Mouse (Mus musculus): ENCODE measurements around the gene Erp27. TPM values are rescaled to one million over a fixed set of nuclear protein-coding genes. Genes with fewer than 3 reads are reported as not detected.

Erp27 gene
- polyA plus RNA-seq, 1 experiment from 2014 or later, result not detected

DNA sequence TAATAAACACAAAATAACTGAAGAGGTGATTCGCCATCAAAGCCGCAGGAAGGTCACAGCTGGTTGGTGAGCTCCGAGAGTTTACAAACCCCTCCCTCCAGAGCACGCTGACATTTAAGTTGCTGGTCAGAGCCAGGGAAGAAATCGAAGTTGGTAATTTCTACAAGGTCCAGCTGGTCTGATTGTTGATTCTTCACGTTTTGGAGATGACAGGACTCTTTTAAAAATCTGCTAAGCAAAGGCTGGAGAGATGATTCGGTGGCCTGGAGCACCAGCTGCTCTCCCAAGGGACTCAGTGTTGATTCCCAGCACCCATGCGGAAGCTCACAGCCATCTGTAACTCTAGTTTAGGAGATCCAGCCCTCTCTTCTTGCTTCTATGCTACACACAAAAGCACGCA lies 14.4 kb upstream of the Erp27 start:
- H3K36me3 ChIP-seq (replicated peaks), result no peaks in the 10 kb centered on the region
- H3K4me1 ChIP-seq, result peaks cover 28% of the 10 kb centered on the region
- H3K27ac ChIP-seq (replicated peaks), result no peak overlapping the region
- 87% methylated on average over 9 of the region's 9 CpGs for WGBS
- H3K4me3 ChIP-seq, result no peak overlapping the region
- H3K9me3 ChIP-seq, result no peaks in the 10 kb centered on the region
- no peaks in the 10 kb centered on the region for H3K27me3 ChIP-seq (replicated peaks; ENCODE audit: low read depth, poor library complexity, severe bottlenecking)
- DNase-seq (ENCODE audit: low spot score), result no peak

DNA sequence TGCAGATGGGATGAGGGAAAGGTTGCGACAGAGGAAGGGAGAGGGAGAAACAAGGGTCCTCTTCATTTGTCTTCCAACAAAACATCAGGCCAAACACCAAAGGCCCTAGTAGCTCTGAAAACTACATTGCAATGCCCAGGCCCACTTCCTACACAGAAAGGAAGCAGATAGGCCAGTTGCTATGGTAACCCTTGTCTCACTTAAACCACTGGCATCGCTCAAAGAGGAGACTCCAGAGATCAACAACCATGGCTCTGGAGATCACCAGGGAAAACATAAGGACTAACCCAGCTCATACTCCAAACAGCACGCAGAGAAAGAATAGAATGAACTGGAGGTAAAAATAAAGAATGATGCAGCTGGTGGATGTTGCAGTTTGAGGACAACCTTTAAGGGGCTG lies 13.3 kb upstream of the Erp27 start:
- no peaks in the 10 kb centered on the region for H3K36me3 ChIP-seq (replicated peaks)
- H3K9me3 ChIP-seq, result no peaks in the 10 kb centered on the region
- H3K27me3 ChIP-seq (replicated peaks; ENCODE audit: low read depth, poor library complexity, severe bottlenecking), result no peaks in the 10 kb centered on the region
- H3K4me3 ChIP-seq, result no peak overlapping the region
- DNase-seq (ENCODE audit: low spot score), result no peak
- 73% methylated on average over 3 of the region's 3 CpGs for WGBS
- peaks cover 27% of the 10 kb centered on the region for H3K4me1 ChIP-seq
- no peak overlapping the region for H3K27ac ChIP-seq (replicated peaks)

DNA sequence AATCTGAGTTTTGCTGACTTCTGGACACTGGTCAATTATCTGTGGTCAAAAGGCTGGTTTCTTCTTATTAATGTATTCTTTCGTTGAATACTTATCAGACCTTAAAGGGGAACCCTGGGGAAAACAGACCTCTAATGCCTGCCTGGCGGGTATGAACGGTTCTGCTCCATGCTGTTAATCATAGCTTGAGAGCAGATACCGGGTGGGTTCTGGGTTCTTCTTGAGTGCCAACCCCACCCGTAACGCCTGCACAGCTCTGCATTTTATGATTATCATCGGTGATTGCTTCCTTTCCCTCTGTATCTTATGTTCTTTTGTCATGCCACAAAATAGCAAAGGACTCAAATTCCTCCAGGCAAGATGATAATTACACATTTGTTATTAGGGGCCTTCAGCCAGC lies 12.1 kb upstream of the Erp27 start:
- H3K9me3 ChIP-seq, result no peaks in the 10 kb centered on the region
- no peaks in the 10 kb centered on the region for H3K36me3 ChIP-seq (replicated peaks)
- no peak overlapping the region for H3K27ac ChIP-seq (replicated peaks)
- H3K4me1 ChIP-seq, result peaks cover 17% of the 10 kb centered on the region
- H3K27me3 ChIP-seq (replicated peaks; ENCODE audit: low read depth, poor library complexity, severe bottlenecking), result no peaks in the 10 kb centered on the region
- WGBS, result 93% methylated on average over 7 of the region's 7 CpGs
- H3K4me3 ChIP-seq, result no peak overlapping the region
- no peak for DNase-seq (ENCODE audit: low spot score)

DNA sequence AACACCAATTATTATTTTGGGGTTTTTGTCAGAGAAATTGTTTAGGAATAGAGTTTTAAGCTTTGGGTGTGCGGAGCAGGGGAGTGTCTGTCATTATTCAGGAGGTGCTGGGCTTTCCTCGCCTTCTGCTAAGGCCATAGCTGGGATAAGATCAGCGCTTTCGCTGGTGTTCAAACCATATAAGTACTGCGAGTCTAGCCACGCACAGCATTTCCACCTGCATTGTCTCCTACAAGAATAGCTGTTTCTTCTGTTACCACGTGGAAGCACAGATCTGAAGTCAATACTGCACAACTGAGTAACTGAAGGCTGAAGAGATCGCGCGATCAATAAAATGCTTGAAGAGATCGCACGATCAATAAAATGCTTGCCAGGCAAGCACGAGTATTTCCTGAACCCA lies 9.3 kb upstream of the Erp27 start:
- H3K4me1 ChIP-seq, result peaks cover 17% of the 10 kb centered on the region
- H3K9me3 ChIP-seq, result no peaks in the 10 kb centered on the region
- no peaks in the 10 kb centered on the region for H3K36me3 ChIP-seq (replicated peaks)
- no peaks in the 10 kb centered on the region for H3K27me3 ChIP-seq (replicated peaks; ENCODE audit: low read depth, poor library complexity, severe bottlenecking)
- peak overlapping the region; percentile 79 for H3K27ac ChIP-seq (replicated peaks)
- no peak overlapping the region for H3K4me3 ChIP-seq
- no peak for DNase-seq (ENCODE audit: low spot score)
- WGBS, result 89% methylated on average over 13 of the region's 13 CpGs

DNA sequence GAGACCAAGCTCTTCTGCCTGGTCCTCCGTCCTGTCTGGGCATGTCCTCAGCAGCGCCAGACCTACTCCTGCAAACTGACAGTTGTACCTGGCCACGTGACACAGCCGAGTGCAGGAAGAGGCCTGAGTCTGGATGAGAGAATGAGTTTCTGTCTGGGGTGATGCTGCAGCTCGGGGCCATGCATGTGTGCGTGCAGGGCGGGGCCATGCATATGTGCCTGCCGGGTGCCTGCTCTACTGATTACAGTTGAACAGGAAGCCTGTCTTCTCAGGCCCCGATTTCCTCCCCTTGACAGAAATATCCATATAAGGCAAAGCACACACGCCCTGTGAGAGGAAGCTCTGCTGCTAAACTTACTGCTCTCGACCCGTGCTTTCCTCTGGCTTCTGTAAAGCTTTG lies 8.7 kb upstream of the Erp27 start:
- no peaks in the 10 kb centered on the region for H3K9me3 ChIP-seq

DNA sequence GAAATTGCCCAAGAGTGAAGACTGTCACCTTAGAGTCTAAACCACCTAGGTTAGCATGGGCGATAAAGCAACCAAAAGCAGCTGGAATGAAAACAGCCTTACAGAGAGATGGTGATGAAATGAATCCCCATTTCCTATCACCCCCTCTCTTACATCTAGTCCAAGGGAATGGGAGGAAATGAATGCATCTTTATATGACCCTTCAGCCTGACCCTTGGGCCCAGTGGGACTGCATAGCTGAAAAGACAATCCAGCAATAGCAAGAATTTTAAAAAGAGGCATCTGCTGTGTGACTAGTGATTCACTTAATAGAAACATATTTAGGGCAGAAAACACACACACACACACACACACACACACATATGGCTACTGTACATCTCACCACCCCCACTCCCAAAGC lies 5.6 kb upstream of the Erp27 start:
- no peak for DNase-seq (ENCODE audit: low spot score)
- Histone ChIP-seq H3K36me3 (replicated peaks) (no peaks in the 10 kb centered on the region), H3K27me3 (replicated peaks; ENCODE audit: low read depth, poor library complexity, severe bottlenecking) (no peaks in the 10 kb centered on the region), H3K27ac (replicated peaks) (no peak overlapping the region), H3K4me1 (peaks cover 17% of the 10 kb centered on the region), H3K4me3 (no peak overlapping the region), H3K9me3 (no peaks in the 10 kb centered on the region)
- 88% methylated on average over 1 of the region's 1 CpGs for WGBS

More for the DNA sequence above, 8.7 kb upstream of the Erp27 start:
- H3K27me3 ChIP-seq (replicated peaks; ENCODE audit: low read depth, poor library complexity, severe bottlenecking), result no peaks in the 10 kb centered on the region
- no peaks in the 10 kb centered on the region for H3K36me3 ChIP-seq (replicated peaks)
- 39% methylated on average over 12 of the region's 12 CpGs for WGBS
- H3K4me1 ChIP-seq, result peaks cover 17% of the 10 kb centered on the region
- H3K4me3 ChIP-seq, result peak overlapping the region; percentile 30
- DNase-seq (ENCODE audit: low spot score), result peak; percentile 73
- H3K27ac ChIP-seq (replicated peaks), result peak overlapping the region; percentile 79

DNA sequence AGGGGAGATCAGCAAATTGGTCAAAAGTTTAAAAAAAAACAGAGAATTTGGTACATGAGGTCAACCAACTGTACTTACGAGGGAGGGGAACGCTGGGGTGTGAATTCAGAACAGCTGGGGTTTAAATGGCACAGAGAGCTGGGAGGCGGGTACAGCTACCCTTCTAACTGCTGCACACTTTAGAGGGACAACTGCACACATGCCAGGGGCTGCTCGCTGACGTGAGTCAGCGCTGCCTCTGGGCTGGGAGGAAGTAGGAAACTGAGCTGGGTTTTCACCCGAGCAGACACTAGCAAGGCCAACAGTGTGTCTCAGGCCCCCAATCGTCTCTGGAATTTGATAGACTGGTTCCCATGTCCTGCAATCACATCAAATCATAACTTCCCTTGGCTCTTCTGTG lies 3.1 kb upstream of the Erp27 start:
- Histone ChIP-seq H3K27ac (replicated peaks) (no peak overlapping the region), H3K4me1 (peaks cover 8% of the 10 kb centered on the region; the same call in 1 of the 2 replicates), H3K9me3 (no peaks in the 10 kb centered on the region), H3K27me3 (replicated peaks; ENCODE audit: low read depth, poor library complexity, severe bottlenecking) (no peaks in the 10 kb centered on the region), H3K4me3 (no peak overlapping the region), H3K36me3 (replicated peaks) (no peaks in the 10 kb centered on the region)
- DNase-seq (ENCODE audit: low spot score), result no peak
- 68% methylated on average over 8 of the region's 8 CpGs for WGBS

DNA sequence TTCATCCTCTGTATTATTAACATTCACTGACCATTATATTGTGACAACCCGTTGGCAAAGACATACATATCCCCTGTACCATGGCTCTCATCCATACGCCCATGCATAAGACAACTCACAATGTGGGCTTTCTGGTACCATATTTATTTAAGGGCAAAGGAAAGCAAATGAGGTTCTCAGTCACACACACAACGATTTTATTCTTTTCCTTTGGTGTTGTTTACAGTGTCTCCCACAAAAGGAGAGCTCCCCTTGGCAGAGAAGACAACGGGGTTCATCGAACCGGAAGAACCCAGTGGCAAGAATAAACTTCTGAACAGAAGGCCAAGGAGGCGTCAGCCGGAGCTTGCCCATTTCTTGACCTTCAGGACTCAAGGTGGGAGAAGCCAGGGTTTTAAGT lies 1.6 kb upstream of the Erp27 start, which contains the start of gene Pde6h:
Gene Pde6h (plus strand): TSS at position 301 of the 400 bp plus-strand sequence.
- H3K27ac ChIP-seq (replicated peaks), result no peak within 1 kb of the TSS
- no peak for DNase-seq (ENCODE audit: low spot score)
- peaks cover 5% of the 10 kb centered on the region; the same call in 1 of the 2 replicates for H3K4me1 ChIP-seq
- WGBS, result 94% methylated on average over 8 of the region's 8 CpGs
- H3K36me3 ChIP-seq (replicated peaks), result no peaks in the 10 kb centered on the region
- H3K4me3 ChIP-seq, result no peak within 1 kb of the TSS
- no peaks in the 10 kb centered on the region for H3K27me3 ChIP-seq (replicated peaks; ENCODE audit: low read depth, poor library complexity, severe bottlenecking)
- no peaks in the 10 kb centered on the region for H3K9me3 ChIP-seq

DNA sequence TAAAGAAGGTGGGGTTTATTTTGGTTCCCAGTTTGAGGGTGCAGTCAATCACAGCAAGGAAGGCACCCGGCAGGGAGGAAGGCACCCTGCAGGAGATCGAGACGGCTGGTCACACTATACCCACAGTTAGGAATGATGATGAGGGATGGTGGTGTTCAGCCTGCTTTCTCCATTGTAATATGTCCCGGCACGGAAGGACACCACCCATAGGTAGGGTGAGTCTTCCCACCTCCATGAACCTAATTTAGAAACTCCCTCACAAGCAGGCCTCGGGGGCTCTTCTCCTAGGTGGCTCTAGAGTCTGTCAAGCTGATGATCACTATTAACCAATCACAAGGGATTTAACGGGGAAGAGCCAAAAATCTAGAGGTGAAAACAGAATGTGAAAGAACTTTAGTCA lies 891 bp upstream of the Erp27 start:
- H3K27me3 ChIP-seq (replicated peaks; ENCODE audit: low read depth, poor library complexity, severe bottlenecking), result no peaks in the 10 kb centered on the region
- no peaks in the 10 kb centered on the region for H3K9me3 ChIP-seq
- no peak overlapping the region for H3K4me3 ChIP-seq
- 89% methylated on average over 7 of the region's 7 CpGs for whole genome bisulfite sequencing
- H3K27ac ChIP-seq (replicated peaks), result no peak overlapping the region
- peaks cover 4% of the 10 kb centered on the region; the same call in 1 of the 2 replicates for H3K4me1 ChIP-seq
- no peaks in the 10 kb centered on the region for H3K36me3 ChIP-seq (replicated peaks)
- DNase-seq (ENCODE audit: low spot score), result no peak

DNA sequence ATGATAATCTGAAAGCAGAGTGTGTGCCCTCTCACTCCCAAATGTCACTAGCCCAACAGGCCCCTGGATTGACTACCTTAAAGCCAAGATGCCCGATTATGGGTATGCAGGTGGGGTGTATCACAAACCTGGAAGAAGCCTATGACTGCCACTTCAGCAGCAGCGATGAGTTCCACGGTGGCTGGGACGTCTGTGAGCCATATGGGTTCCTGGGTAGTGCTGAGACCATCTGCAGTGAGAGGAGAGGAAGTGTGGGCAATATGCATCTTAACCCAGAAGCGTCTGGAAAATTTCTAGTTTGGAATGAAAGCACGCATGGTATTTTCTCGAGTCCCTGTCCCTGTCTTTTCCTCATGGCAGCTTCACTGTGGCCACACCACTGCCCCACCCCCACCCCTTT lies 379 bp downstream of the Erp27 start:
- DNase-seq (ENCODE audit: low spot score), result no peak
- peaks cover 4% of the 10 kb centered on the region; the same call in 1 of the 2 replicates for H3K4me1 ChIP-seq
- WGBS, result 79% methylated on average over 7 of the region's 7 CpGs
- H3K27ac ChIP-seq (replicated peaks), result no peak overlapping the region
- H3K36me3 ChIP-seq (replicated peaks), result no peaks in the 10 kb centered on the region
- no peak overlapping the region for H3K4me3 ChIP-seq
- no peaks in the 10 kb centered on the region for H3K9me3 ChIP-seq
- no peaks in the 10 kb centered on the region for H3K27me3 ChIP-seq (replicated peaks; ENCODE audit: low read depth, poor library complexity, severe bottlenecking)

DNA sequence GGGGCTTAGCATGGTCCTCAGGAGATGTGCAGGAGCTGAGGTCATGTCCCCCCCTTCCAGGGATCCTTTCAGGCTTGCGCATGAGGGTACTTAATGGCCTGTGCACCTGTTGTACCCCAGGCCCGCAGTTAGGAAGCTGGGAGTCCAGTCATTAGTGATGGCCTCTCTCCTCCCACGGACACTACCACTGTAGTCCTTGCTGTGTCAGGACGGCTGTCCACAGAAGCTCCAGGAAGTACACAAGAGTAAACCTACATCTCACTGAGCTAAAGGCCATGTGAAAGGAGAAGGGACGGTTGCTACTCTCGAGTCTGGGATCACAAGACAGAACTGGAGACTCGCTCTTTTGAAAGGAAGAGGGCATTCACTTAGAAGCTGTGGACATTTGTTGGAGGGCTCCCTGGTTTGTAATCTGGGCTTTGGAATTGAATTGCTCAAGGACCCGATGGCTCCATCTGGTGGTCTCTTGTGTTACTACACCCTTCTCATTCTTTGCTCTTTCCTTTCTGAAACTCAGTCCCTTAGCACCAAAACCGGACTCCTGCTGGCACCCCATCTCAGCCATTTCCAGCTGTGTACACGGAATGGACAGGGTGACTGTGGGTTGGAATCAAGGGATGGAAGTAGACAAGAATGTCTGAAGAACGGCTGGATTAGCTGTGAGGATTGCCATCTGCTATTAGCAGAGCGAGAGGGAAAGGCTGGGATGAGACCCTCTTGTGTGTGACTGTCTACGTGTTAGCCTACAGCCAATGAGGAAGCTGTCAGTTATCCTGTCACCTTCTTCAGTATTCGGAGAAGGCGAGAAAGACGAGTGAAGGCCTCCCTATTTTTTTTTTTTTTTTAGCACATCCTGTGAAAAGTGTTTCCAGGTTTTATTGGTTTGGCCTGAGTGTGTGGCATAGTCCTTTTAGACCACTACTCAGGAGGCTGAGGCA lies 1.4 kb downstream of the Erp27 start:
- WGBS, result 46% methylated on average over 16 of the region's 16 CpGs

DNA sequence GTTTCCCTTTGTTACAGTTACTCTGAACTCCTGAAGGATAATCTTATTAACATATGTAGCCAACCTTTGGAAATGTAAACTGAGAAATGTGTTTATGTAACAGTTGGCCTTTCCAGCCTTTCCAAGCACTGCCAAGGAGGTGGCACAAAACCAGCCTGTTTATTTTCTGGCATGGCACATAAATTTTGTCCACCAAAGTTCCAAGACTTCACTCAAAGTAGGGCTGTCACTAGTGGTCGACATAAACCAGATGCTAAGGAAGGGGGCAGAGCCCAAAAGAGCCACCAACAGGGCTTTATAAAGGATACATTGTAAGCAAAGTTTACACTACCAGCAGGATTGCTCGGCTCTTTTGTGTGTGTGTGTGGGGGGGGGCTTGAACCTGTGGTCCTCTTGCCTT lies 4.1 kb downstream of the Erp27 start:
- WGBS, result 14% methylated on average over 2 of the region's 2 CpGs
- no peaks in the 10 kb centered on the region for H3K27me3 ChIP-seq (replicated peaks; ENCODE audit: low read depth, poor library complexity, severe bottlenecking)
- H3K4me3 ChIP-seq, result no peak overlapping the region
- peak overlapping the region; percentile 40 for H3K27ac ChIP-seq (replicated peaks)
- no peaks in the 10 kb centered on the region for H3K36me3 ChIP-seq (replicated peaks)
- H3K4me1 ChIP-seq, result peaks cover 15% of the 10 kb centered on the region
- DNase-seq (ENCODE audit: low spot score), result no peak
- no peaks in the 10 kb centered on the region for H3K9me3 ChIP-seq

More for the DNA sequence above, 1.4 kb downstream of the Erp27 start:
- peaks cover 4% of the 10 kb centered on the region; the same call in 1 of the 2 replicates for H3K4me1 ChIP-seq
- peak overlapping the region; percentile 59; the same call in 1 of the 2 replicates for H3K27ac ChIP-seq (replicated peaks)
- H3K4me3 ChIP-seq, result no peak overlapping the region
- no peaks in the 10 kb centered on the region for H3K36me3 ChIP-seq (replicated peaks)
- H3K27me3 ChIP-seq (replicated peaks; ENCODE audit: low read depth, poor library complexity, severe bottlenecking), result no peaks in the 10 kb centered on the region
- DNase-seq (ENCODE audit: low spot score), result peak; percentile 64
- no peaks in the 10 kb centered on the region for H3K9me3 ChIP-seq
